Mouse (Mus musculus): ENCODE data around the gene Resp18.
A peak's percentile ranks its signal among the peaks of the same experiment; 100 is the strongest.
"Not testable (repeated sequence)": the region's sequence is repeated elsewhere in the genome, so short reads cannot be mapped to it uniquely, and the experiment has no call there.

Resp18 gene

DNA sequence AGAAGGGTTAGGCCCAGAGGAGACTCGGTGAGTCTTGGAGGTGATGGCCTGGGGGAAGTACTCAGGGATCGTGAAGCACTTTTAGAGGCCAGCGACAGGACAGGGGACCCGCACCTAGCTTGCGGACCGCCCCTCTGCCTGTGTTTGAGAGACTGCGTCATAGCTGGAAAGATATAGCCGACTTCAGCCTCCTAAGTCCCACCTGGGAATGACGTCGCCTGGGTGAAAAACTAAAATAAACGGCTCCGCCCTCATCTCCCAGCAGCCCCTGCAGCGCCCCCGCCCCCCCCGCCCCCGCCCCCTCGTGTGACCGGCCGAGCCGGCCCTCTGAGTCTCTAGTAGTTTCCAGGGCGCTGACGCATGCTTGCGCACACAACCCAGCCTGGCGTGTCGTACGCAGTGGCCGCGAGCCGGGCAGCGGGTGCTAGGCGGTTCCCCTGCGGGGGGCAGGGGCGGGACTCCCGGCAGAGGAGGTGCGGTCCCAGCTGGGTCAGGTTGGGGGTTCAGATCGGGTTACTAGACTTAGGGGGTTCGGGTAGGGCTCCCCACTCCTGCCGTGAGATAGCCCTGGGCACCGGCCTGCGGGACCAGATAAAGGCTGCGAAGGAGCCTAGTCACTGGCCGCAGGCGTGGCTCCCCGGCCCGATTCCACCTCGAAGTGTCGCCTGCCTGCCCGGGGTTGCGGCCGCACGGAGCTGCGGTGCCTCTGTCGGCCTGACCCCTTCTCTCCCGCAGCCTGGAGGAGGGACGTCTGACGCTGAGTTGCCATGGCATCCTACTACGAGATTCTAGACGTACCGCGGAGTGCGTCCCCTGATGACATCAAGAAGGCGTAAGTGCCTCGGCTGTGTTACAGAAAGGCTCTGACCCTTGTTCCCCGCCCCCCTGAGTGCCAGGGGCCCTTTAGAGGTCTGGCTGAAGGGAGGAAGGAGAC lies 41.8 kb downstream of the Resp18 start, which contains the start of gene Dnajb2:
TSS of gene Dnajb2 (plus strand) at position 290 of the 934 bp plus-strand sequence.
- DNase-seq (ENCODE audit: low spot score) = peak; percentile 73

DNA sequence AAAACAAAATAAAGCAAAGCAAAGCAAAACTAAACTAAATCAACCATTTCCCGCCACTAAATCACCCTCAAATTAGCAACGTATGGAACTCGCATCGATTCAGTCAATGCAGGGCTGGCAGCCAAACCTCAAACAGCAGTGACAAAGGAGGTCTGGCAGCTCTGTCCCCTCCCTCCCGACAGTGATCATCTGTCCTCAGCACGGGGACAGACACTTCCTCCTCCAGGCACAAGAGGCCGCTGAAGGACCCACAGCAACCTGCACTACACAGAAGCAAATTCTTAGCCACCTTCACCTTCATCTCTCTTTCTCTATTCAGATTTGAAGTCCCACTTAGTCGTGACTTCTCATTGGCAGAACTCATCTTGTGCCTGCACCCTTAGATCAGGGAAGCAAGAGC lies 43.6 kb downstream of the Resp18 start:
- no peak for DNase-seq (ENCODE audit: low spot score)

DNA sequence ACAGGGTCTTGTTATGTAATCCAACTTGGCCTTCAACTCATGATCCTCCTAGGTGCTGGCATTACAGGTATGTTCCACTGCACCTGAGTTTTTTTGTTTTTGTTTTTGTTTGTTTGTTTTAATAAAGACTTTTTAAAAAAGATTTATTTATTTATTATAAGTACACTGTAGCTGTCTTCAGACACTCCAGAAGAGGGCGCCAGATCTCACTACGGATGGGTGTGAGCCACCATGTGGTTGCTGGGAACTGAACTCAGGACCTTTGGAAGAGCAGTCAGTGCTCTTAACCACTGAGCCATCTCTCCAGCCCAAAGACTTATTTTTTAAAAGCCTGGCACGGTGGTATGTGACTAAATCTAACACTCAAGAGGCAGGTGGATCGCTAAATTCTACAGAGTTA lies 45.7 kb downstream of the Resp18 start:
- DNase-seq (ENCODE audit: low spot score) = not testable (repeated sequence)

DNA sequence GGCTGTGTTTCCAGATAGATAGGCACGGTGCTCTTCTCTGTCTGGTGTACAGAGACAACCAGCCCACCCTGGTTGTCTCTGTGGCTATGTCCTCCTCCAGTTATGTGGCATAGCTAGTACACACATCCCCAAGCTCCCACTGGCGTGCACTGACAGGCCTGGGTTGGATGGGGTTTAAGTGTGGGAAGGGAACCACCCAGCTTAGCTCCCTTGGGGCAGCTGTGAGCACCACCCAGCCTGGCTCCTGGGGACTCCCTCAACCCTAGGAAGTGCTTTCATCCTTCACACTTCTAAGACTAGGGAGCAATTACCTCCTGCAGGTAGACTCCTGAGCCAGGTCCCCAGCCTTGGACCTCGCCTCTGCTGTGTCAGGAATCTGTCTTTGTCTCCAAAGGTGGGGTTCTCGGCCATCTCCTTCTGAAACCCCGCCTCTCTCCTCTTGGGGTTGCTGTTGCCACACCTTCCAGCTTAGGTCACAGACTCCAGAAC lies 46.5 kb downstream of the Resp18 start, which contains the start of gene A630095N17Rik:
TSS of gene A630095N17Rik (minus strand) at position 439 of the 489 bp plus-strand sequence.
- DNase-seq (ENCODE audit: low spot score) = no peak

- no peak for DNase-seq (ENCODE audit: low spot score)
Observed at GRCm38 (mm10) chr1:75231224-75231623, 47.0 kb downstream of the Resp18 start.

GRCm38 (mm10) chr1:75230335-75230994 lies 47.8 kb downstream of the Resp18 start:
- DNase-seq (ENCODE audit: low spot score) = no peak

DNA sequence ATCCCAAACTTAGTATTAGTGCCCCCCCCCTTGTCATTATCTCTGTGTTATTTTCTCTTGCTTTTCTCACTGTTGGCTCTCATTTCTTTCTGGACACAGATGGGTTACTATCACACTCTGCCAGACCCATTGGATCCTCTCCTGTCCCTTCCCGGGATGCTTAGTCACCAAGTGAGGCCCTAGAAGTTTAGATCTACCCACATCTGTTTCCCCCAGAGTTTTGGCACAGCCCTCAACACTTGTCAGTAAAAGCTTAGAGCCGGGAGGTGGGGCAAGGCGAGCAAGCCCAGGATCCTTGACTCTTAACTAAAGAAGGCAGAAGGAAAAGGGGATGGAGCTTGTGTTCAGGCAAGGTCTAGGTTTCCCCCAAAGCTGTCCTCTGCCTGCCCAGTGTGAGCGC lies 49.1 kb downstream of the Resp18 start:
- no peak for DNase-seq (ENCODE audit: low spot score)

- DNase-seq (ENCODE audit: low spot score) = no peak
Observed at GRCm38 (mm10) chr1:75227653-75228052, 50.6 kb downstream of the Resp18 start.

DNA sequence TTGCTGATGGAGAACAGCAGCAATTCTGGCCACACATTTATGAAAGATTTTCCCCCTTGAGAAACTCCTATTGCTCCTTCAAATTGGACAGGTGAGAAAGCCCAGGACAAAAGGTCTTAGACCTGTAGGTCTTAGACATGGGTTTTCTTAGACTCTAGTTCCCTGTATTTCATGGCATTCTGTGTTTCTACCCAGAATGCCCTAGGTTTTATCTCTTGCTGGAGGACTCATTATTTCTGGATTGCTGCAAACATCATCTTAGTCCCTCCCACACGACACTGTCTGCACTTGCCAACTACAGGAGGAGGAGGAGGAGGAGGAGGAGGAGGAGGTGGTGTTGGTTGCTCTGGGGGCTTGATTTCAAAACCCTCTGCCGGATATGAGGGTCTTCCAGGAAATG lies 52.1 kb downstream of the Resp18 start:
- DNase-seq (ENCODE audit: low spot score) = no peak

GRCm38 (mm10) chr1:75225473-75225872 lies 52.7 kb downstream of the Resp18 start:
- DNase-seq (ENCODE audit: low spot score) = no peak

GRCm38 (mm10) chr1:75223532-75223931 lies 54.7 kb downstream of the Resp18 start:
- DNase-seq (ENCODE audit: low spot score) = no peak

- no peak for DNase-seq (ENCODE audit: low spot score)
Observed at GRCm38 (mm10) chr1:75222926-75223325, 55.3 kb downstream of the Resp18 start.
